Mouse (Mus musculus): ENCODE measurements around the gene Lipo4. TPM values are rescaled to one million over a fixed set of nuclear protein-coding genes. Genes with fewer than 3 reads are reported as not detected.
"Not testable (repeated sequence)": the region's sequence is repeated elsewhere in the genome, so short reads cannot be mapped to it uniquely, and the experiment has no call there.

Lipo4 gene
- total RNA-seq (2021) (under 1 TPM; 0.20 to 0.41 TPM), polyA plus RNA-seq (2012; rRNA removed) (not detected in 2 replicates)
- long read RNA-seq = 0 reads

GRCm38 (mm10) chr19:33517680-33518079, at the start of gene Lipo4:
Gene Lipo4, minus strand, starts transcription at chr19:33517780.
- DNase-seq = no peak

GRCm38 (mm10) chr19:33456426-33456825, 61.2 kb downstream of the Lipo4 start:
- not testable (repeated sequence) for DNase-seq

GRCm38 (mm10) chr19:33453725-33454124, 63.9 kb downstream of the Lipo4 start:
- DNase-seq = no peak

Other genes with a start within 250 kb of the Lipo4 start
- 1 to 10 TPM; 3.9 to 4.3 TPM for gene Rnls, start 125.5 kb downstream of the Lipo4 start, total RNA-seq (2021)
- gene Rnls, start 125.5 kb downstream of the Lipo4 start, polyA plus RNA-seq (2012; rRNA removed) = 1.2 and 2.6 TPM in 2 replicates
- gene Gm8978, start 107.5 kb upstream of the Lipo4 start, total RNA-seq (2021) = not detected
- not detected in 2 replicates for gene Gm8978, start 107.5 kb upstream of the Lipo4 start, polyA plus RNA-seq (2012; rRNA removed)
- gene Lipo2, start 233.6 kb upstream of the Lipo4 start, total RNA-seq (2021) = under 1 TPM; 0.26 to 0.45 TPM
- gene Lipo2, start 233.6 kb upstream of the Lipo4 start, polyA plus RNA-seq (2012; rRNA removed) = not detected in 2 replicates
- gene Lipo3, start 244.2 kb upstream of the Lipo4 start, total RNA-seq (2021) = 10 to 100 TPM; 12.2 to 14.1 TPM
- gene Lipo3, start 244.2 kb upstream of the Lipo4 start, polyA plus RNA-seq (2012; rRNA removed) = 3.3 and 4.1 TPM in 2 replicates